Mouse (Mus musculus) ovary, postnatal 10 days (tissue): ENCODE measurements around the gene Tns1.

Source experiments
- DNase-seq: peaks from one replicate; pipeline ENCODE4 v3.0.0; 2022; ENCODE audit warnings: low spot score

Tns1 gene

GRCm38 (mm10) chr1:74121821-74122576 is 2.2 kb downstream of the Tns1 start:
- no peak for DNase-seq

DNA sequence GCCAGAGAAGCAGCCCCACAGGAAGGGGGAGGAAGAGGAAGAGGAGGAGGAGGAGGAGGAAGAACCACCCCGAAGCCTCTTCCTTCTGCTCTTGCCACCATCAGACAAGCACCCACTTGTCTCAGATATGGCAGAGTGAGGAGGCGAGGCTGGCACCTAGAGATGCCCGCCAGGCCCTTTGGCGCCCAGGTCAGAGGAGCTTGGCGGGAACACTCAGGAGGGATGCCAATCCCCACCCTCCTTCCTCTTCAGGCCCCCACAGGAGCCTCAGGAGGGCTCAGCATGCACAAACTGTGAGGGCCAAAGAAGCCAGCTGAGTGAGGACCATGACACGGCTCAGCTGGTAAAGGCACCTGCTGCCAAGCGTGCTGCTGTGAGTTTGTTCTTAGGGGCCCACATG is 3.1 kb downstream of the Tns1 start:
- no peak for DNase-seq

GRCm38 (mm10) chr1:74119115-74119514 is 5.1 kb downstream of the Tns1 start:
- DNase-seq = no peak

- DNase-seq = no peak
Measured at GRCm38 (mm10) chr1:74117876-74118275, 6.4 kb downstream of the Tns1 start.

GRCm38 (mm10) chr1:74113071-74113470 is 11.2 kb downstream of the Tns1 start:
- no peak for DNase-seq

GRCm38 (mm10) chr1:74111696-74112030 is 12.6 kb downstream of the Tns1 start:
- no peak for DNase-seq

DNA sequence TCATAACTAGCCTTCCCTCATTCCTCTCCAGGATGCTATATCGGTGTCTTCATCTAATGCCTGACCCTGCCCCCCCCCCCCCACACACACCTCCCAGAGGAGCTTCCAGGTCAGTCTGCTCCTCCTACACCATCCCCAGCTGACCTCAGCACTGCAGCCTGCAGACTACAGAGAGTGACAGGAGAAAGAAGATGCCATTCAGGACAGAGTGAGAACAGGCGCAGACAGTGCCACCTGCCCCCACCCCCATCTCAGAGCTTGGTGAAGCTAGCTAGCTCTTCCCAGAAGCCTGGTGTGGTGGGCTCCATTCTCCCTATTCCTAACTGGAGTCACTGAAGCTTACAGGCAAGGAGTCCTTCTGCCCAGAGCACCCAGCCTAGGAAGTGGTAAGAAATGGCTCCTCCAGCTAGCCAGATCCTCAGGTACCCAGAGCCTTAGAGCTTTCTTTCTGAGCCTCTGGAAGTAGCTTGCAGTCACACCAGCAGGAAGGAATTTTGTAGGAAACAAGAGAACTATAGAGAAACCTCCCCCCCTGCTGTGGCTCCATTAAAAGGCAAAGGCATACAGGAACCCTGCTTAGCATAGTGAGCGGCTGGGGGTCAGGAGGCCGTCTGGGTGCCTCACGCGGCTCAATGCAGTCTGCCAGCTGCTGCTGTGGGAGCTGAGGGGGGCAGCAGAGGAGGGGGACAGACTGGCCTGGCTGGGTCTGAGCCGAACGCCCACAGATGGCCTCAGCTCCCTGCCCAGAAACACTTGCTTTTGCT is 13.1 kb downstream of the Tns1 start:
- no peak for DNase-seq

DNA sequence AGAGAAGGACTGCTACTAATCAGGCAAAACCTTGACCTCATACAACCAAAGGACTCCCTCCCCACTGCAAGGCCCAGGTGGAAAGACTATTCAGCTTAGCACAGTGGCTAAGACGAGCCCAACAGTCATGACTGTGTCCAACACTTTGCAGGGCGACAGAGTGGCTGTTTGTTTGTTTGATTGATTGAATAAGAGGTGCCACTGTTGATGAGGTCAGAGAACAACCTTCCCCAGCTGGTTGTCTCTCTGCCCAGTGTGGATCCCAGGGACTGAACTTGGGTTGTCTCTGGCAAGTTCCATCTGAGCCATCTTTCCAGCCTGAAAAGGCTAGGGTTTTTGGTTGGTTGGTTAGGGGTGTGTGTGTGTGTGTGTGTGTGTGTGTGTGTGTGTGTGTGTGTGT is 14.6 kb downstream of the Tns1 start:
- DNase-seq = no peak

GRCm38 (mm10) chr1:74107931-74108618 is 16.2 kb downstream of the Tns1 start:
- no peak for DNase-seq

DNA sequence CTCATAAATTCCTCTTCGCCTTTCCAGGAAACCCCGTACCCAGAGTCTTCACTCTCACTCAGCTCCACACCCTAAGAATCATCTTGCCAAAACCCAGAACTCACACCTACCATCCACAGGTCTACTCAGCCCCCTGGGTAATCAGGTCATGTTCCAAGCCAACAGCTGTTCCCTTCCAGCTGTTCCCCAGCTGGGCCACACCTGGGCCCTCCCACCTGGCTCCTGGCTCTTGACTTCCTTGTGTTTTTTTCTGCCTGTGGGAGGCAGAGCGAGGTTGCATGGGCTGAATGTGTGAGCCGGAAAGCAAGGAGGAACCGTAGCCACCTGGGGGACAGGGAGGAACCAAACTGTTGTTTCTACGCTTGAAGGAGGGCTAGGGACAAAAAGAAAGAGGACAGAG is 18.0 kb downstream of the Tns1 start:
- no peak for DNase-seq

DNA sequence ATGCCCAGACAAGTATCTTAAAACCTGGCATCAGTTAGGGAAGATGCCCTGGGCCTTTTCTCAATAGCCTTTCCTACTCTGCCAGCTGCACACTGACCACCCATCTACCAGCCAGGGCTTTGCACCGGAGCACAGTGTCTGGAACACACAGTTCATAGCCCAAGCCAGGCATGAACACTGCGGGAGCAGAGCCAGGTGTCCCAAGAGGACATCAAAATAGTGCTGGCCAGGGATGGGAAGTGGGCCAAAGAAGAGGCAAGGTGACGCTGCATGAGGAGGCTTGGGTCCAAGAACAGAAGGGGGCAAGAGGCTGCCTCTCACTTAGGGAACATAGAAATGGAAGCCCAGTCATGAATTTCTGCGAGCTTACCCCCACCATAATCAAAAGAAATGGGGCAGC is 18.6 kb downstream of the Tns1 start:
- DNase-seq = no peak

DNA sequence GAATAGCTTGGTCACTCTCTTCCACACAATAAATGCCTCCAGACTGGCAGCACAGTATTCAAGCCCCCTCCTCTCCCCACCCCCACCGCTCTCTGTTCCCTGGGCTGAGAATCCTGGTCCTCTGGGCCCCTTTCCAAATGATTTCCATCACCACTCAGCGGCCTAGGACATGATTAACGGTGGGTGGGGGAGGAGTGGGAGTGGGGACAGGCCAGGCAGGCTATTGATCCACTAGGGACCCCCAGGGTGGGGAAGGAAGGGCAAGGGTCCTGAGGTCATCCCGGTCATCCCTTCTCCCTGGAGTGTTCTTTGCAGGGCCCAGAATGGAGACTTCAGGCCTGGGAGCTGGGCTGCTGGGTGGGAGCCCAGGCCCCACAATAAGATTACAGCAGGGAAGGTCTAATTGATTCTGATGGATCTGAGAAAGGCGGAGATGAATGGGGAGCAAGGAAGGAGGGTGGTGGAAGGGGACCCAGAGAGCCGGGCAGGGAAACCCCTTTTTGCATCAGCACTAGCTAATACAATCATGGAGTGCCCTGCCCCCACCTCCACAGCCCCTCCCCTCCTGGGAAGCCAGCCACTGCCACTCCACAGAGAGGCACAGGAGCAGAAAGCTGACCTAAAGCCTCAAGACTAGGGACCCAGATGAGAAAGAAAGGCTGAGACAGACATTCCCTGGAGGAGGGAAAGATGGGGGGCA is 20.4 kb downstream of the Tns1 start:
- no peak for DNase-seq

DNA sequence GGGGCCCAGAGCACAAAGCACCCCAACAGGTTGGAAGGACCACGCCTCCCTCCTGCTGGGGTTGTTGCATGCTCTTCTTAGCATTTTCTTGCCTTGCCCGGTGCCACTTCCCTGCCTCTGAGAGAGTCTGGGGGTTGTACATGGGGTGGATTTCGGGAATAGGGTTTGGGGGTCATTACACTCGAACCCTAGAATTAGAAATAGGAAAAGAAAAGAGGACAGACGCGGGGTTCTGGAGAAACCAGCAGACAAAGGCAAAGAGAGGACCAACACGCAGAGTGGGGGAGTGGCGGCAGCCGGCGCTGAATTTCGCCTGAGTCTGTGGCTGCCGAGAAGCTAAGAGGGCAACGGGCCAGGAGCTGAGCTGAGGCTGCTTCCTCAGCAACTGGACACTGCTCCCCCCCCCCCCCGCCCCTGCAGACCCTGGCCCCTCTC is 25.2 kb downstream of the Tns1 start:
- DNase-seq = no peak

DNA sequence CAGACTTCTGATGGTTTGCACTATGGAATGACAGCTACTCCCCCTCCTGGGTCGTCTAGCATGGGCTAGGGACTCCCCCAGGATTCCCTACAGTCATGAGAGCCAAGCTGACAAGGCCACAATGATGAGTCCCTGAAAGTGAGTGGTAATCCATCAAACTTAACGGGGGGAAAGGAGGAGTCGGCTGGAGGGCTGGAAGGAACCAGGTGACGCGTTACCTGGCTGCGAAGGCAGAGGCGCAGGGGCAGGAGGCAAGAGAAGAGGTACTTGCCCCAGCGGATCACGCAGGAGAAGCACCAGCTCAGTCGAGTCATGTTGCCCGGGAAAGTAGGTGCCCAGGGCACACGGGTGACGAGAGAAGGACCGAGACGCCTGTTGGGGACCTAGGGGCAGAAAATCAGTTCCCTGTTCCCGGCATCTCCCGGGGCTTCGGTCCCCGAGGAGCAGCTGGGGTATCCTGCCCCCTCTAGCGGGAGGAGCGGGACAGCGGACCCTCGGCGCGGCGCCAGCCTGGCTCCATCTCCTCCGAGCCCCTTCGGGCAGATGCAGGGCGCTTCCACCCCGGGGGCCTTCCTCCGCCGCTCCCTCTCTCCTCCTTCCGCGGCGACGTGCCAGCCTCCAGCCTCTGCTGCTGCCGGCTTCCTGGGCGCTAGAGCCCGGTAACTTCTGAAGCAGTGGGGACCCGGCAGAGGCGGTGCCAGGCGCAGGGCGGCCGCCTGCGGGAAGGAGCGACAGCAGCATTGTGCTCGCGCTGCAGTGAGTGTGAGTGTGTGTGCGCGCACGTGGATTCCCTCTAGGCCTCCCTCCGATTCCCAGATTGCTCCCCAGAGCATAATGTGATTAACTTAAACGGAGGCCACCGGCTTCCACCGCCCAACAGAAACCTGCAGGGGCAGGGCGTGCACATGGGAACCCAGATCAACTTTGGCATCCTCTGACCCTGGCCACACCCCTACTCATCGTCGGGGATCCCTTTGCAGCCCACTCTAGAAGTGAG is 25.9 kb downstream of the Tns1 start:
- DNase-seq = no peak

DNA sequence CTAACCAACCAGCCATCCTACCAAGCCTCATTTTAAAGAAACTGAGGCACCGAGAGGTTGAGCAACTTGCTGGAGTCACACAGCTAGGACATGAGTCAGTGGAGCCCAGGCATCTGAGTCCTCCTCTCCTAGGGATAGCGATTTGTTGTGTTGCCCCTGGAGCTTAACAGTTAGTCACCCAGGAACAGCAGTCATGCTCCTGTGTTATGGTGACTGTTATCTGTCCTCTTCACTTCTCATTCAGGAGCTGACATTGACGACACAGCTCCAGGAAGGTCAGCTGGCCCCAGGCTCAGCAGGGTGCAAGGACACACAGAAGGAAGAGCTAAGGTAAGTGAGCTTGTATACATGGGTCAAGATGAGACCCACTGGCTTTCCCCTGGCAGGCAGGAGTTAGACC is 28.5 kb downstream of the Tns1 start:
- no peak for DNase-seq

DNA sequence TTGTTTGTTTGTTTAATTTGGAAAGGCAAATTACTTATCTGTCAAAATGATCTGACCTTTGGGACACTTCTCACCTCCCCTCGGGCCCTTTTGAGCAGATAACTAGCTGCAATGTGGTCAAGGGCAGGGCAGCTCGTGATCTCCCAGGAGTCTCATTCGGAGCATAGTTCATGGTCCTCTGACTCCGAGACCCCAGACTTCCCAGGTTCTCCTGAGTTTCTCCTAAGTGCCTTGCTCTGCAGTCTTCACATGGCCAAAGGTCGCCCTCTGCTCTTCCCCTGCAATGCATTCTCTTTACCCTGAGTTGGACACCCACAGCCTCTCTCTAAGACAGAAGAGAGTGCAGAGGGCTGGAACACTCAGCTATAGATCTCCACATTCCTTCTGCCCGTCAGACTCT is 29.0 kb downstream of the Tns1 start:
- no peak for DNase-seq

- no peak for DNase-seq
Measured at GRCm38 (mm10) chr1:74094497-74095270, 29.6 kb downstream of the Tns1 start.

GRCm38 (mm10) chr1:74093447-74093846 is 30.8 kb downstream of the Tns1 start:
- no peak for DNase-seq

DNA sequence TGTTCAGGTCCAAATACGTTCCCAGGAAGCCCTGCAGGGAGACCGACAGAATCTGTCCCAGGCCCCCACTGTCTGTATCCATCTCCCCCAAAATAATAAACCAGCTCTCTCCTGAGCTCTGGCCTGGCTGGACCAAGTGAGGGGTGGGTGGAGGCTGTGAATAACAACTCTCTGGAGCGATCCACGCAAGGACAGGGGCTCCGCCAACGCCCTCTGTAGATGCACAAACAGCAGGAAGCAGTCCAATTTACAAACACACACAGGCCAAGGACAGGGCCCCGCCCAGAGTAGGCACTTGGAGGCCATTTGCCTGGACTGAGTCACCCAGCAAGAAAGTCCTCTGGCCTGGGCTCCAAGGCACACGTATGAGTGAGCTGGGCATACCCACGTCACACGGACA is 32.0 kb downstream of the Tns1 start:
- DNase-seq = no peak

- no peak for DNase-seq
Measured at GRCm38 (mm10) chr1:74091611-74092224, 32.5 kb downstream of the Tns1 start.
